Mouse (Mus musculus) ES-E14 (cell line): ENCODE data around the gene H2afy.

Experiments
- CHD2 ChIP-seq: IDR thresholded peaks from 2 replicates; pipeline ENCODE4 v1.6.1; 2014; ENCODE audit warnings: mild to moderate bottlenecking, low read depth, low read length, inconsistent platforms
- MAFK ChIP-seq: IDR thresholded peaks from 2 replicates; pipeline ENCODE4 v1.6.1; 2014; ENCODE audit warnings: mild to moderate bottlenecking, low read depth, low read length, inconsistent platforms; ENCODE audit not compliant: insufficient read depth
- ZC3H11A ChIP-seq: IDR thresholded peaks from 2 replicates; pipeline ENCODE4 v1.6.1; 2012; ENCODE audit warnings: low read depth, mild to moderate bottlenecking, inconsistent platforms, low read length, borderline replicate concordance

- TF ChIP-seq MAFK, result no peak
- no peak for TF ChIP-seq CHD2
- TF ChIP-seq ZC3H11A, result no peak
Observed at GRCm38 (mm10) chr13:56066904-56067303, 69.3 kb downstream of the H2afy start.
